Mouse (Mus musculus) testis, adult 2 months (tissue): ENCODE results near the gene Kcnk13. TPM values are rescaled to one million over a fixed set of nuclear protein-coding genes. Genes with fewer than 3 reads are reported as not detected.

ENCODE experiments used
- H3K27ac ChIP-seq: fragments of 200-500 bp; 2 replicates; pipeline ENCODE4 v1.5.1; 2012; ENCODE audit warnings: low read depth, low read length; ENCODE audit not compliant: control insufficient read depth, insufficient read depth
- H3K27me3 ChIP-seq: fragments of 200-500 bp; 2 replicates; pipeline ENCODE4 v1.6.1; 2012; ENCODE audit warnings: mild to moderate bottlenecking, low read length, moderate library complexity; ENCODE audit not compliant: control insufficient read depth, insufficient read depth
- H3K36me3 ChIP-seq: fragments of 200-500 bp; 2 replicates; pipeline ENCODE4 v1.6.1; 2012; ENCODE audit warnings: mild to moderate bottlenecking, low read length; ENCODE audit not compliant: control insufficient read depth, insufficient read depth
- H3K4me1 ChIP-seq: fragments of 200-500 bp; 2 replicates; pipeline ENCODE4 v1.6.1; 2012; ENCODE audit warnings: low read length; ENCODE audit not compliant: control insufficient read depth, insufficient read depth
- H3K4me3 ChIP-seq: fragments of 200-500 bp; 2 replicates; pipeline ENCODE4 v1.5.1; 2012; ENCODE audit warnings: low read depth, mild to moderate bottlenecking, low read length, moderate library complexity, mixed read lengths; ENCODE audit not compliant: control insufficient read depth
- CTCF ChIP-seq: fragments of 200-500 bp; IDR thresholded peaks from 2 replicates; pipeline ENCODE4 v1.5.1; 2012; ENCODE audit warnings: low read depth, mild to moderate bottlenecking, inconsistent platforms, low read length, moderate library complexity; ENCODE audit not compliant: control insufficient read depth, insufficient read depth, insufficient replicate concordance
- POLR2A ChIP-seq: fragments of 200-500 bp; IDR thresholded peaks from 2 replicates; pipeline ENCODE4 v1.6.1; 2012; ENCODE audit warnings: low read depth, mild to moderate bottlenecking, inconsistent platforms, low read length, moderate library complexity; ENCODE audit not compliant: control insufficient read depth
- polyA plus RNA-seq: library from polyadenylated mRNA; depleted of rRNA; stranded (reverse); fragments of >200 nt; gene quantifications from 2 replicates; pipeline ENCODE4 v1.2.3, GENCODE M21; 2012

The Kcnk13 gene
- polyA plus RNA-seq, 1 experiment = 1.7 TPM

GRCm38 (mm10) chr12:100022490-100022889, 58.2 kb downstream of the Kcnk13 start:
- H3K4me3 ChIP-seq = no peak overlapping the region
- TF ChIP-seq POLR2A (no peak), CTCF (no peak)

DNA sequence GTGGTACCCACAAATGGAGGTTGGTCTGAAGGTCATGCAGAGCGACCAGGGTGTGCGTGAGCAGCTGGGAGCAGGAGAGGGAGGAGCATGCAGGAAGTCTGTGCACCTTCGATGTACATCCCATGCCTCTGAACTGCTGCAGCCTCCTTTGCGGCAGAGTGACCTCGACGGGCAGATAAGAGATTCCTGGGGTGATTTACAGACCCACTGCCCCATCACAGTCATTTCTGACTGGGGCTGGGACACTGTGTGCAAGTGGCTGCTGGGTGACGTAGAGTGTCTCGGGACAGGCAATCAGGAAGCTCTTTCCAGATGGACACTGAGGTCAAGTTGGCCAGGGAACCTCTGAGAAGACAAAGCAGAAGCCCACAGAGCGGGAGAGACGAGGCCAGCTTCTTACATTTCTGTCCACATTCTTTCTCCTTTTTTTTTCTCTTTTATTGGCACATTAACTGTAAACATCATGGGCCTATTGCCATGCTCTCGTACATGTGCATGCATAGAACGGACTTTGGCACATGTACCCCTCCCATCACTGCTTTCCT, 59.6 kb downstream of the Kcnk13 start:
- no peaks in the 10 kb centered on the region for H3K27me3 ChIP-seq
- H3K4me1 ChIP-seq = no peaks in the 10 kb centered on the region
- H3K4me3 ChIP-seq = no peak overlapping the region
- no peak overlapping the region for H3K27ac ChIP-seq
- no peak for TF ChIP-seq CTCF
- no peak for TF ChIP-seq POLR2A
- H3K36me3 ChIP-seq = no peaks in the 10 kb centered on the region

More at GRCm38 (mm10) chr12:100022490-100022889, 58.2 kb downstream of the Kcnk13 start:
- H3K27me3 ChIP-seq = no peaks in the 10 kb centered on the region
- H3K4me1 ChIP-seq = no peaks in the 10 kb centered on the region
- H3K36me3 ChIP-seq = no peaks in the 10 kb centered on the region
- H3K27ac ChIP-seq = no peak overlapping the region

DNA sequence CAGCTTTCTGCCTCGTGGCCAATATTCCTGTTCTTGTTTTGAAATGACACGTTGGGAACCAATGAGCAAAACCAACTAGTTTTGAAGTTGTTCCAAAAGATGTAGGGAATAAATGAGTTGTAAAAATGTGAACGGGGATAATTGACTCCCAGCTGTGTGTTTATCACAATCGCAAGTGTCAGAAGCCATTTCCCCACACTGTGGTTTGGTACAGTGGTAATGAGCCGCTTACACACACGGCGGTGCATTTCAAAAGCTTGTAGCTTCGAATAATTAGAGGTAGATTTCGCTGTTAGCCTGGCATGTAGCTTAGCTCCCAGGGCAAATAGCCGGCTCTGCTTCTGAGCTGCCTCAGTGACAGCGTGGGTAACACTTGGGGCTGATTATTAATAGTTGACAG, 61.4 kb downstream of the Kcnk13 start:
- no peaks in the 10 kb centered on the region for H3K36me3 ChIP-seq
- no peak overlapping the region for H3K4me3 ChIP-seq
- H3K27ac ChIP-seq = no peak overlapping the region
- H3K4me1 ChIP-seq = no peaks in the 10 kb centered on the region
- no peaks in the 10 kb centered on the region for H3K27me3 ChIP-seq
- no peak for TF ChIP-seq CTCF
- TF ChIP-seq POLR2A = no peak

GRCm38 (mm10) chr12:100026715-100027245, 62.5 kb downstream of the Kcnk13 start:
- no peaks in the 10 kb centered on the region for H3K36me3 ChIP-seq
- TF ChIP-seq POLR2A (no peak), CTCF (no peak)
- H3K4me3 ChIP-seq = no peak overlapping the region
- no peak overlapping the region for H3K27ac ChIP-seq
- H3K4me1 ChIP-seq = no peaks in the 10 kb centered on the region
- H3K27me3 ChIP-seq = no peaks in the 10 kb centered on the region

DNA sequence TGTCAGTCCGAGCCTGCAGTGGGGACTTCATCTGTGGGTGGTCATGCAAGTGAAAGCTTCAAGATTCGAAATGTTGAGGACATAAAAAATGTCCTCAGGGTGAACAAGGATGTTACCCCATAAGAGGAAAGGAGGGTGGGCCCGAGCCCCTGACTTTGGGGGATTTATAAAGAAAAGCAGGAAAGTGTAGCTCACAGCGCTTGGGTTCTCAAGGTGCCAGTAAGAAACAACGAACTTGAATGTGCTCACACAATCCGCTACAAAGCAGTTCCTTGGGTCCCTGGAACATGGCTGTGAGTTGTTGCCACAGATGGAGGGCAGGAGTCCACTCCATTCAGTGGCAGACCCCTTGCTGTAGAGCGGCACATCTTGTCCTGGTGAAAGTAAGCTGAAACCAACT, 63.0 kb downstream of the Kcnk13 start:
- no peaks in the 10 kb centered on the region for H3K4me1 ChIP-seq
- no peaks in the 10 kb centered on the region for H3K36me3 ChIP-seq
- TF ChIP-seq CTCF (no peak), POLR2A (no peak)
- H3K27me3 ChIP-seq = no peaks in the 10 kb centered on the region
- no peak overlapping the region for H3K27ac ChIP-seq
- no peak overlapping the region for H3K4me3 ChIP-seq

DNA sequence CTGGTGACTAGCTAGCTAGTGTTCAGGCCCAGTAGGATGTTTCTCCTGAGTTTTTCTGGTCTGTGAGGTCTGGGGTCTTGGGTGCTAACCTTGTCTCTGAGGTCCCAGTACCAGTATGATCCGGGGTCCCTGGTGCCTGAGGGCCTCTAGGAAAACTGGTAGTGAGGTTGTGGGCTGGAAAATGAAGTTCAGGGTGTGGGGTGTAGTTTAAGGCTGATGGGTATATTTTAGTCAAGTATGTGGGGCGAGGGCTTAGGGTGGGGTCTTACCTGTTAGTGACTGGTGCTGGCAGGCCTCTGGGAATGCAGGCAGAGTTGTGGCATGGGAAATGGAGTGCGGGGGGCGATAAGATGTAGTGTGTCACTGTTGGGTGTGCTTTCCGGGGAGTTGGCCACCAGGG, 67.4 kb downstream of the Kcnk13 start:
- no peaks in the 10 kb centered on the region for H3K27me3 ChIP-seq

GRCm38 (mm10) chr12:100032521-100032920, 68.2 kb downstream of the Kcnk13 start:
- H3K27ac ChIP-seq = no peak overlapping the region
- no peak for TF ChIP-seq POLR2A
- no peak for TF ChIP-seq CTCF

More for the DNA sequence above, 67.4 kb downstream of the Kcnk13 start:
- no peak for TF ChIP-seq CTCF
- no peak for TF ChIP-seq POLR2A
- Histone ChIP-seq H3K4me3 (no peak overlapping the region), H3K36me3 (no peaks in the 10 kb centered on the region), H3K4me1 (no peaks in the 10 kb centered on the region), H3K27ac (no peak overlapping the region)

More at GRCm38 (mm10) chr12:100032521-100032920, 68.2 kb downstream of the Kcnk13 start:
- Histone ChIP-seq H3K4me1 (no peaks in the 10 kb centered on the region), H3K4me3 (no peak overlapping the region), H3K36me3 (no peaks in the 10 kb centered on the region), H3K27me3 (no peaks in the 10 kb centered on the region)
